Mouse (Mus musculus): ENCODE results near the gene Fignl2. TPM values are rescaled to one million over a fixed set of nuclear protein-coding genes. Genes with fewer than 3 reads are reported as not detected.

Gene Fignl2
- polyA plus RNA-seq, 1 experiment = 0.01 TPM

DNA sequence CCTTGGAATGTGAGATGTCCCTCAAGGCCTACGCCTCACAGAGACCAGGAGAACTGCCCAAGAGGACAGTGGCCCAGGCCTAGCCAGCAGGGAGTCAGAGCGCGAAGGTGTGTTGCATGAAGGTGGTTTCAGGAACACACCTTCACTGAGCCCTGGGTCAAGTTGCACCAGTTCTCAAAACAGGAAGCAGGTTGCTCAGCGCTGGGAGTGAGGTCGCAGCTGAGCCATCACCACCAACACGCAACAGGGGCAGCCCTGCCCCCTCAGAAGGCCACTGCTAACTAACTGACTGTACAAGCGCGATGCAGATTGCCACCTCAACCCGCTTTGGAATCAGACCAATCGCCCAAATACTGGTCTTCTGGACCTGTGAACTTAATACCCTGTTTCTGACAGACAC is 6.1 kb upstream of the Fignl2 start:
- Histone ChIP-seq H3K36me3 (ENCODE audit: control insufficient read depth, insufficient read depth) (no peaks in the 10 kb centered on the region), H3K27me3 (ENCODE audit: control insufficient read depth, insufficient read depth, insufficient read length) (peaks cover 48% of the 10 kb centered on the region), H3ac (ENCODE audit: control insufficient read depth, insufficient read length, low read depth) (no peak overlapping the region), H3K79me2 (ENCODE audit: control insufficient read depth, insufficient read depth) (no peaks in the 10 kb centered on the region), H3K4me3 (ENCODE audit: insufficient read depth, poor library complexity, severe bottlenecking) (no peak overlapping the region), H3K79me3 (ENCODE audit: low read depth) (no peaks in the 10 kb centered on the region)
- TF ChIP-seq CEBPB (IDR thresholded peaks at IDR 0.05; ENCODE audit: low read depth) = no peak
- TF ChIP-seq MAX (IDR thresholded peaks at IDR 0.05) = no peak
- TF ChIP-seq CTCF (IDR thresholded peaks at IDR 0.05; ENCODE audit: control insufficient read depth, insufficient read depth, insufficient read length) = no peak
- TF ChIP-seq MYOG (IDR thresholded peaks at IDR 0.05; ENCODE audit: control insufficient read depth, extremely low read depth, insufficient read length) = no peak
- no peak for TF ChIP-seq USF1 (IDR thresholded peaks at IDR 0.05; ENCODE audit: low read depth)
- no peak for TF ChIP-seq MYOD1 (IDR thresholded peaks at IDR 0.05; ENCODE audit: control insufficient read depth, insufficient read length, low read depth)
- no peak for TF ChIP-seq FOSL1 (IDR thresholded peaks at IDR 0.05; ENCODE audit: insufficient read depth, low read length, poor library complexity, severe bottlenecking)

DNA sequence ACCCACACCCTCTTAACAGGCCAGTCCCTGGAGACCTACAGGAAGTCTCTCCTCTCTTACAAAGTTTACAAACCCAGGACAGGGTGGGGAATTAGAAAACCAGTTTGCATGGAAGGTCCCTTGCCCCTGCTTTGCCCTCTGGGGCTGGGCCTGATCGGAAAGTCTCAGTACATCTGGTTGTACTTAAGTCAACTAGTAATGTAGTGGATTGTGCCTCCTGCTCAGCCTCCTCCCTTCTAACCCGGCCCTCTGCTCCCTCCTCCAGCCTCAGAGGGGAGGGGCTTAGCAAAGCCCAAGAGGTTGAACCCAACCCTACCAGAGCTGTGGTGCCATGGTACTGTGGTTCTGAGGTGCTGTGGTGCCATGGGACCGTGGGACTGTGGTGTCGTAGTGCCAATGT is 3.9 kb upstream of the Fignl2 start:
- H3ac ChIP-seq (ENCODE audit: control insufficient read depth, insufficient read length, low read depth) = no peak overlapping the region
- peaks cover 70% of the 10 kb centered on the region for H3K27me3 ChIP-seq (ENCODE audit: control insufficient read depth, insufficient read depth, insufficient read length)
- no peaks in the 10 kb centered on the region for H3K36me3 ChIP-seq (ENCODE audit: control insufficient read depth, insufficient read depth)
- no peaks in the 10 kb centered on the region for H3K79me3 ChIP-seq (ENCODE audit: low read depth)
- TF ChIP-seq USF1 (IDR thresholded peaks at IDR 0.05; ENCODE audit: low read depth) (no peak), FOSL1 (IDR thresholded peaks at IDR 0.05; ENCODE audit: insufficient read depth, low read length, poor library complexity, severe bottlenecking) (no peak), MAX (IDR thresholded peaks at IDR 0.05) (no peak), MYOD1 (IDR thresholded peaks at IDR 0.05; ENCODE audit: control insufficient read depth, insufficient read length, low read depth) (no peak), CEBPB (IDR thresholded peaks at IDR 0.05; ENCODE audit: low read depth) (no peak), MYOG (IDR thresholded peaks at IDR 0.05; ENCODE audit: control insufficient read depth, extremely low read depth, insufficient read length) (no peak), CTCF (IDR thresholded peaks at IDR 0.05; ENCODE audit: control insufficient read depth, insufficient read depth, insufficient read length) (no peak)
- H3K4me3 ChIP-seq (ENCODE audit: insufficient read depth, poor library complexity, severe bottlenecking) = no peak overlapping the region
- no peaks in the 10 kb centered on the region for H3K79me2 ChIP-seq (ENCODE audit: control insufficient read depth, insufficient read depth)

DNA sequence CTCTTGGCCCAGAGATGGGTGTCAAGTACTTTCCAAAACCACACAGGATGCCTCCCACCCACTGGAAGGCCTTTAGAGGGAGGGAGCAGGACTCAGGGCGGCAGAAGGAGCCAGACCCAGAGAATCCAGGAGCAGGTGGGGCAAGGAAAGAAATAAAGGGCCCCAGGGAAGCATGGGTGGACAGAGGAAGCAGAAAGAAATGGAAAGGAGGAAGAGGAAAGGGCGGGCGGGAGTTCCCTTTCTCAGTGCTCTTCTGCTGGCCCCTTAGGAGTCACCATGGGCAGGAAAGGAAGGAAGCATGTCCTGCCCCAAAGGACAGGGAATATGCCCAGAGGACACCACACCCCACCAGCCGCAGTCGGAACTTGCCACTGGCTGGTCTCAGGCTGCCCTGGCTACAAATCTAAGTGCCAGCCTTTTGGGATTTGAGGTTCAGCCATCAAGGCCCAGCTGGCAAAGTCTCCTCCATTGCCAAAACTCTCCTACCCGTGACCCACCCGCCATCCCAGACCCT is 2.7 kb upstream of the Fignl2 start:
- Histone ChIP-seq H3K36me3 (ENCODE audit: control insufficient read depth, insufficient read depth) (no peaks in the 10 kb centered on the region), H3K4me3 (ENCODE audit: insufficient read depth, poor library complexity, severe bottlenecking) (no peak overlapping the region), H3K79me3 (ENCODE audit: low read depth) (no peaks in the 10 kb centered on the region), H3ac (ENCODE audit: control insufficient read depth, insufficient read length, low read depth) (no peak overlapping the region), H3K79me2 (ENCODE audit: control insufficient read depth, insufficient read depth) (no peaks in the 10 kb centered on the region), H3K27me3 (ENCODE audit: control insufficient read depth, insufficient read depth, insufficient read length) (peaks cover 77% of the 10 kb centered on the region)
- no peak for TF ChIP-seq CTCF (IDR thresholded peaks at IDR 0.05; ENCODE audit: control insufficient read depth, insufficient read depth, insufficient read length)

DNA sequence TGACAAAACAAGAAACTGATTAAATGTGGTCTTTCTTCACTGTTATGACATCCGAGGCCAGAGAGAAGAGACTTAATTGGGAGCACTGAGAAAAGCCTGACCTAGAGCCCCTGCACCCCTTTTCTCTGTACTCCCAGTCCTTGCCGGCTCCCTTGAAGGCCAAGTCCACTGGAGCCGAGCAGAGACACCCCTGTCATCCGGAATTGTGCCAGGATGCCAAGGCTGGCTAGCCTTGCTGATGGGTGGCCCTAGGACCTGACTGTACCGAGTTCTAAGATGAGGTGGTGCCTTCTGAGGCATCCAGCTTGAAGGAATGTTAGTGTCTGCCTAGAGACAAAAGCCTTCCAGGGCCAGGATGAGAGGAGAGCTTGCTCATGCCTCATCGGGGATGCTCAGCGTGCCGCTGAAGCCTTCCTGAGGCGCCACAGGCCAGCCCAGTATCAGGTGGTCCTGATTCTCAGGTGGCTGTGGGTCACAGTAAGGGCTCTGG is 1.7 kb upstream of the Fignl2 start:
- Histone ChIP-seq H3K4me3 (ENCODE audit: insufficient read depth, poor library complexity, severe bottlenecking) (no peak overlapping the region), H3ac (ENCODE audit: control insufficient read depth, insufficient read length, low read depth) (no peak overlapping the region), H3K79me2 (ENCODE audit: control insufficient read depth, insufficient read depth) (no peaks in the 10 kb centered on the region), H3K36me3 (ENCODE audit: control insufficient read depth, insufficient read depth) (no peaks in the 10 kb centered on the region), H3K27me3 (ENCODE audit: control insufficient read depth, insufficient read depth, insufficient read length) (peaks cover 85% of the 10 kb centered on the region), H3K79me3 (ENCODE audit: low read depth) (no peaks in the 10 kb centered on the region)
- TF ChIP-seq MYOD1 (IDR thresholded peaks at IDR 0.05; ENCODE audit: control insufficient read depth, insufficient read length, low read depth) (no peak), MYOG (IDR thresholded peaks at IDR 0.05; ENCODE audit: control insufficient read depth, extremely low read depth, insufficient read length) (no peak), MAX (IDR thresholded peaks at IDR 0.05) (no peak), CEBPB (IDR thresholded peaks at IDR 0.05; ENCODE audit: low read depth) (no peak), CTCF (IDR thresholded peaks at IDR 0.05; ENCODE audit: control insufficient read depth, insufficient read depth, insufficient read length) (no peak), FOSL1 (IDR thresholded peaks at IDR 0.05; ENCODE audit: insufficient read depth, low read length, poor library complexity, severe bottlenecking) (no peak), USF1 (IDR thresholded peaks at IDR 0.05; ENCODE audit: low read depth) (no peak)

DNA sequence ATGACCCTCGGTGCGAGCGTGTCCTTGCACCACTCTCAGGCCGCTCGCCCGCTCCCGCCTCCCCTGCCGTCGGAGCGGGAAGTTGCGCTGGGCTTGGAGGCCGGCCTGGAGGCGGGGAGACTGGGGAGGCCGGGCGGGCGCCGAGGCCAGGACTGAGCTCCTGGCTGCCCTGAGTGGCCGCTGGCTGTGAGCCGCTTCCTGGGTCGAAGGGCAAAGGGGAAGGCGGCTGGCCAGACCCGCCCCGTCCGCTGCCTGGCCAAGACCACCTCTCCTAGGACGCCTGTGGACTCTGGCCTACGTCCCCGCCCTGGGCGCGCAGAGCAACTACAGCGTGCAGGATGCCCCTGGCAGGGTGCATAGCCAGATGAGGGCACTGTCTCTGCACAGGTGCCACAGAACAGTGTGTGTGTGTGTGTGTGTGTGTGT is 377 bp upstream of the Fignl2 start:
- Histone ChIP-seq H3K4me3 (ENCODE audit: insufficient read depth, poor library complexity, severe bottlenecking) (no peak overlapping the region), H3K27me3 (ENCODE audit: control insufficient read depth, insufficient read depth, insufficient read length) (peaks cover 87% of the 10 kb centered on the region), H3K79me3 (ENCODE audit: low read depth) (no peaks in the 10 kb centered on the region), H3K36me3 (ENCODE audit: control insufficient read depth, insufficient read depth) (no peaks in the 10 kb centered on the region), H3ac (ENCODE audit: control insufficient read depth, insufficient read length, low read depth) (peak overlapping the region; percentile 34), H3K79me2 (ENCODE audit: control insufficient read depth, insufficient read depth) (no peaks in the 10 kb centered on the region)
- TF ChIP-seq CEBPB (IDR thresholded peaks at IDR 0.05; ENCODE audit: low read depth) = no peak
- TF ChIP-seq USF1 (IDR thresholded peaks at IDR 0.05; ENCODE audit: low read depth) = no peak
- no peak for TF ChIP-seq MYOD1 (IDR thresholded peaks at IDR 0.05; ENCODE audit: control insufficient read depth, insufficient read length, low read depth)
- no peak for TF ChIP-seq MAX (IDR thresholded peaks at IDR 0.05)
- TF ChIP-seq FOSL1 (IDR thresholded peaks at IDR 0.05; ENCODE audit: insufficient read depth, low read length, poor library complexity, severe bottlenecking) = no peak
- no peak for TF ChIP-seq CTCF (IDR thresholded peaks at IDR 0.05; ENCODE audit: control insufficient read depth, insufficient read depth, insufficient read length)
- TF ChIP-seq MYOG (IDR thresholded peaks at IDR 0.05; ENCODE audit: control insufficient read depth, extremely low read depth, insufficient read length) = no peak
